Mouse (Mus musculus): ENCODE measurements around the gene Fam120a. TPM values are rescaled to one million over a fixed set of nuclear protein-coding genes. Genes with fewer than 3 reads are reported as not detected.

Fam120a gene
- 100 to 1,000 TPM in 1 of 2 experiments, 10 to 100 TPM in 1; 99.0 to 102 TPM for total RNA-seq (2021)
- long read RNA-seq, experiment 1, full-length matches to known transcripts: 6 of 25 reads
- long read RNA-seq, experiment 1, partial matches to known transcripts: 12 of 25 reads
- long read RNA-seq, experiment 1, other reads (novel, unspliced or antisense): 7 of 25 reads
- long read RNA-seq, experiment 2, full-length matches to known transcripts: 13 of 47 reads
- long read RNA-seq, experiment 2, partial matches to known transcripts: 25 of 47 reads
- long read RNA-seq, experiment 2, other reads (novel, unspliced or antisense): 9 of 47 reads

GRCm38 (mm10) chr13:48967956-48968749 lies at the start of gene Fam120a:
TSS of gene Fam120a (minus strand) at chr13:48968017.
- DNase-seq: peak; percentile 88

GRCm38 (mm10) chr13:49017375-49017774 lies 49.6 kb upstream of the Fam120a start:
- DNase-seq: no peak

GRCm38 (mm10) chr13:49016311-49016761 lies 48.5 kb upstream of the Fam120a start:
- DNase-seq: peak; percentile 57

- no peak for DNase-seq
Measured at GRCm38 (mm10) chr13:49015366-49016306, 47.8 kb upstream of the Fam120a start.

- DNase-seq: no peak
Measured at GRCm38 (mm10) chr13:49013206-49013794, 45.5 kb upstream of the Fam120a start.

- DNase-seq: no peak
Measured at GRCm38 (mm10) chr13:49001691-49002090, 33.9 kb upstream of the Fam120a start.

GRCm38 (mm10) chr13:48998591-48998990 lies 30.8 kb upstream of the Fam120a start:
- DNase-seq: no peak

GRCm38 (mm10) chr13:48996731-48997130 lies 28.9 kb upstream of the Fam120a start:
- no peak for DNase-seq

- no peak for DNase-seq
Measured at GRCm38 (mm10) chr13:48994903-48995302, 27.1 kb upstream of the Fam120a start.

GRCm38 (mm10) chr13:48992914-48993313 lies 25.1 kb upstream of the Fam120a start:
- no peak for DNase-seq

- DNase-seq: no peak
Measured at GRCm38 (mm10) chr13:48990138-48990537, 22.3 kb upstream of the Fam120a start.

- no peak for DNase-seq
Measured at GRCm38 (mm10) chr13:48982482-48983098, 14.8 kb upstream of the Fam120a start.

- no peak for DNase-seq
Measured at GRCm38 (mm10) chr13:48979069-48979468, 11.3 kb upstream of the Fam120a start.

- DNase-seq: no peak
Measured at GRCm38 (mm10) chr13:48977858-48978257, 10.0 kb upstream of the Fam120a start.

GRCm38 (mm10) chr13:48974699-48975098 lies 6.9 kb upstream of the Fam120a start:
- DNase-seq: no peak

- peak; percentile 32 for DNase-seq
Measured at GRCm38 (mm10) chr13:48974266-48974665, 6.4 kb upstream of the Fam120a start.

GRCm38 (mm10) chr13:48973231-48973630 lies 5.4 kb upstream of the Fam120a start:
- DNase-seq: no peak

GRCm38 (mm10) chr13:48971033-48971432 lies 3.2 kb upstream of the Fam120a start:
- DNase-seq: no peak

GRCm38 (mm10) chr13:48970566-48970965 lies 2.7 kb upstream of the Fam120a start:
- no peak for DNase-seq

- no peak for DNase-seq
Measured at GRCm38 (mm10) chr13:48968750-48969088, 902 bp upstream of the Fam120a start.

Measured in gastrocnemius, postnatal 25 days (tissue).